Mouse (Mus musculus) hindbrain, postnatal 0 days (tissue): ENCODE results near the gene Csnk1g2. TPM values are rescaled to one million over a fixed set of nuclear protein-coding genes. Genes with fewer than 3 reads are reported as not detected.

Source experiments
- ATAC-seq: fragments of 200-750 bp; cut with Nextera tagmentation; 2 replicates; pipeline ENCODE4 v1.8.0; 2017; ENCODE audit warnings: mild to moderate bottlenecking, moderate TSS enrichment, moderate library complexity
- DNase-seq: peaks from one replicate; pipeline ENCODE4 v3.0.0-alpha.2; 2015; ENCODE audit warnings: low spot score
- H3K27ac ChIP-seq: fragments of 300-500 bp; sonication (generic); 2 replicates; pipeline ENCODE4 v1.5.1; 2014; ENCODE audit warnings: mild to moderate bottlenecking
- H3K27me3 ChIP-seq: fragments of 300-500 bp; sonication (generic); 2 replicates; pipeline ENCODE4 v1.6.1; 2014; ENCODE audit warnings: low read length, mixed read lengths; ENCODE audit not compliant: insufficient read depth
- H3K36me3 ChIP-seq: fragments of 300-500 bp; sonication (generic); 2 replicates; pipeline ENCODE4 v1.6.1; 2014; ENCODE audit warnings: low read length, mixed read lengths; ENCODE audit not compliant: insufficient read depth
- H3K4me1 ChIP-seq: fragments of 300-500 bp; sonication (generic); 2 replicates; pipeline ENCODE4 v1.6.1; 2014; ENCODE audit warnings: antibody characterized with exemption, low read length, mixed read lengths; ENCODE audit not compliant: insufficient read depth
- H3K4me2 ChIP-seq: fragments of 300-500 bp; sonication (generic); 2 replicates; pipeline ENCODE4 v1.6.1; 2014; ENCODE audit warnings: low read depth, mild to moderate bottlenecking, low read length, moderate library complexity, mixed read lengths
- H3K4me3 ChIP-seq: fragments of 300-500 bp; sonication (generic); 2 replicates; pipeline ENCODE4 v1.5.1; 2014; ENCODE audit warnings: low read length
- H3K9ac ChIP-seq: fragments of 300-500 bp; sonication (generic); replicated peaks from 2 replicates; pipeline ENCODE4 v1.6.1; 2014; ENCODE audit warnings: mild to moderate bottlenecking, low read length, moderate library complexity, mixed read lengths
- H3K9me3 ChIP-seq: fragments of 300-500 bp; sonication (generic); 2 replicates; pipeline ENCODE4 v1.6.1; 2016; ENCODE audit warnings: low read length, mixed read lengths
- CTCF ChIP-seq: IDR thresholded peaks from 2 replicates; pipeline ENCODE4 v1.5.1; 2016; ENCODE audit warnings: antibody characterized with exemption, control low read depth, low read depth
- WGBS: fragments of 180-500 bp; shearing (Covaris S2); extraction: QIAGEN DNeasy Blood & Tissue Kit; methylation state at CpG from one replicate; pipeline ENCODE4 v1.1.7; 2014; 5-methylcytosine and 5-hydroxymethylcytosine counted together
- polyA plus RNA-seq: library from polyadenylated mRNA; unstranded; fragments of >200 nt; fragmentation: Nextera tagmentation; extraction: Ambion mirVana; gene quantifications from 2 replicates; pipeline ENCODE4 v1.2.1, GENCODE M21; 2015
- total RNA-seq: library from RNA; depleted of rRNA; stranded (reverse); fragments of >200 nt; gene quantifications from 2 replicates; pipeline ENCODE4 v1.2.3, GENCODE M21; 2014

Gene Csnk1g2
- total and polyA plus RNA-seq, 2 experiments from 2014 or later, result 94.3 to 156 TPM

GRCm38 (mm10) chr10:80668614-80669013 is 46.0 kb downstream of the Csnk1g2 start:
- Histone ChIP-seq H3K27me3 (no peaks in the 10 kb centered on the region), H3K9ac (no peak overlapping the region), H3K4me2 (no peak overlapping the region), H3K27ac (no peak overlapping the region), H3K4me3 (no peak overlapping the region), H3K9me3 (no peaks in the 10 kb centered on the region), H3K36me3 (peaks cover 55% of the 10 kb centered on the region), H3K4me1 (peaks cover 14% of the 10 kb centered on the region)
- no peak for TF ChIP-seq CTCF
- 61% methylated on average over 11 of the region's 11 CpGs for WGBS
- ATAC-seq (no peak), DNase-seq (peak; percentile 43)

GRCm38 (mm10) chr10:80669018-80669417 is 46.4 kb downstream of the Csnk1g2 start:
- peaks cover 18% of the 10 kb centered on the region for H3K4me1 ChIP-seq
- DNase-seq, result no peak

GRCm38 (mm10) chr10:80669737-80670485 is 47.3 kb downstream of the Csnk1g2 start:
- no peak overlapping the region for H3K4me2 ChIP-seq
- 0 out of 2 replicates have a peak overlapping the region, but pooled peaks have one; percentile 28 for H3K9ac ChIP-seq
- WGBS, result 81% methylated on average over 7 of the region's 7 CpGs
- no peaks in the 10 kb centered on the region for H3K9me3 ChIP-seq
- H3K4me3 ChIP-seq, result no peak overlapping the region
- H3K36me3 ChIP-seq, result peaks cover 55% of the 10 kb centered on the region
- peak overlapping the region; percentile 11; the same call in 1 of the 2 replicates for H3K27ac ChIP-seq
- ATAC-seq (no peak), DNase-seq (peak; percentile 38)
- H3K4me1 ChIP-seq, result peaks cover 23% of the 10 kb centered on the region
- H3K27me3 ChIP-seq, result no peaks in the 10 kb centered on the region
- TF ChIP-seq CTCF, result no peak

More at GRCm38 (mm10) chr10:80669018-80669417, 46.4 kb downstream of the Csnk1g2 start:
- H3K36me3 ChIP-seq, result peaks cover 55% of the 10 kb centered on the region
- H3K27ac ChIP-seq, result no peak overlapping the region
- no peak overlapping the region for H3K9ac ChIP-seq
- no peak for ATAC-seq
- H3K4me3 ChIP-seq, result no peak overlapping the region
- H3K27me3 ChIP-seq, result no peaks in the 10 kb centered on the region
- H3K4me2 ChIP-seq, result no peak overlapping the region
- TF ChIP-seq CTCF, result no peak
- H3K9me3 ChIP-seq, result no peaks in the 10 kb centered on the region
- 90% methylated on average over 12 of the region's 12 CpGs for WGBS

- no peak overlapping the region for H3K4me2 ChIP-seq
- DNase-seq, result no peak
- peaks cover 25% of the 10 kb centered on the region for H3K4me1 ChIP-seq
- WGBS, result 74% methylated on average over 2 of the region's 2 CpGs
- H3K9ac ChIP-seq, result 0 out of 2 replicates have a peak overlapping the region, but pooled peaks have one; percentile 28
- no peak for TF ChIP-seq CTCF
- H3K27ac ChIP-seq, result peak overlapping the region; percentile 11; the same call in 1 of the 2 replicates
- ATAC-seq, result no peak
- H3K4me3 ChIP-seq, result no peak overlapping the region
- H3K9me3 ChIP-seq, result no peaks in the 10 kb centered on the region
- peaks cover 55% of the 10 kb centered on the region for H3K36me3 ChIP-seq
- no peaks in the 10 kb centered on the region for H3K27me3 ChIP-seq
Measured at GRCm38 (mm10) chr10:80670531-80670930, 47.9 kb downstream of the Csnk1g2 start.

- Histone ChIP-seq H3K4me2 (no peak overlapping the region), H3K36me3 (peaks cover 53% of the 10 kb centered on the region), H3K9ac (no peak overlapping the region), H3K4me1 (peaks cover 25% of the 10 kb centered on the region), H3K9me3 (no peaks in the 10 kb centered on the region), H3K27me3 (no peaks in the 10 kb centered on the region), H3K27ac (no peak overlapping the region), H3K4me3 (no peak overlapping the region)
- DNase-seq (no peak), ATAC-seq (no peak)
- TF ChIP-seq CTCF, result no peak
- 95% methylated on average over 4 of the region's 4 CpGs for WGBS
Measured at GRCm38 (mm10) chr10:80671251-80671650, 48.6 kb downstream of the Csnk1g2 start.

- H3K27me3 ChIP-seq, result no peaks in the 10 kb centered on the region
- no peaks in the 10 kb centered on the region for H3K9me3 ChIP-seq
- H3K4me2 ChIP-seq, result no peak overlapping the region
- no peak for TF ChIP-seq CTCF
- H3K27ac ChIP-seq, result no peak overlapping the region
- ATAC-seq (no peak), DNase-seq (no peak)
- 69% methylated on average over 11 of the region's 11 CpGs for WGBS
- peaks cover 44% of the 10 kb centered on the region for H3K36me3 ChIP-seq
- peaks cover 30% of the 10 kb centered on the region for H3K4me1 ChIP-seq
- H3K9ac ChIP-seq, result no peak overlapping the region
- no peak overlapping the region for H3K4me3 ChIP-seq
Measured at GRCm38 (mm10) chr10:80671936-80672690, 49.5 kb downstream of the Csnk1g2 start.
